Mouse (Mus musculus) brain, embryonic 14.5 days (tissue): Measurements from ENCODE around the gene Rhoj. TPM values are rescaled to one million over a fixed set of nuclear protein-coding genes. Genes with fewer than 3 reads are reported as not detected.
A peak's percentile ranks its signal among the peaks of the same experiment; 100 is the strongest.

Experiments used
- DNase-seq: peaks from one replicate; pipeline ENCODE4 v3.0.0-alpha.2; 2011; ENCODE audit warnings: low read depth
- CTCF ChIP-seq: fragments of 200-500 bp; IDR thresholded peaks from 2 replicates; pipeline ENCODE4 v1.5.1; 2012; ENCODE audit warnings: inconsistent platforms, mild to moderate bottlenecking, moderate library complexity, borderline replicate concordance; ENCODE audit not compliant: insufficient read depth, insufficient read length; ENCODE audit errors: extremely low read depth
- POLR2A ChIP-seq: fragments of 200-500 bp; IDR thresholded peaks from 2 replicates; pipeline ENCODE4 v1.6.1; 2012; ENCODE audit warnings: mild to moderate bottlenecking, inconsistent platforms, borderline replicate concordance; ENCODE audit not compliant: poor library complexity, insufficient read depth, insufficient read length, severe bottlenecking; ENCODE audit errors: extremely low read depth
- polyA plus RNA-seq: library from polyadenylated mRNA; depleted of rRNA; stranded (reverse); fragments of >200 nt; gene quantifications from 2 replicates; pipeline ENCODE4 v1.2.3, GENCODE M21; 2012

The Rhoj gene
- polyA plus RNA-seq, 1 experiment: 24.2 TPM

DNA sequence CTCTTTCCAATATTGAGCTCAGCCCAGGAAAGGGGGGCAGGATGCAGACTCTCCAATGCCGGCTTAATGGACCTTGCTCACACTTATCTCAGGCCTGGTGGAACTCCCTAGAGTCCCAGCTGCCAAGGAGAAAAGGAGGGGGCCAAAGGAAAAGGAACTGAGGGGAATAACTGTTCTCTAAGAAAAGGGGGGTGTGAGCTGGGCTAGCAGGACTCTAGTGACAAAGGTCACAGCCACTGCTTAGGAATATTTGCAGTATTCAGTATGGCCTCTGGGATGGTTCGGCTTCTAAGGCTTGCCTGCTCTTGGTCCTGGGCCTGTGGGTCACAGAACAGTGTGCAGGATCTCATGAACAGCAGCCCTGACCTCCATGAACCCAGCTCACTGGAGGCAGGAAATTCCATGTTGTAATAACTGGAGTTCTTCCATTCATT, 61.3 kb downstream of the Rhoj start:
- DNase-seq: no peak
- TF ChIP-seq POLR2A (no peak), CTCF (no peak)

DNA sequence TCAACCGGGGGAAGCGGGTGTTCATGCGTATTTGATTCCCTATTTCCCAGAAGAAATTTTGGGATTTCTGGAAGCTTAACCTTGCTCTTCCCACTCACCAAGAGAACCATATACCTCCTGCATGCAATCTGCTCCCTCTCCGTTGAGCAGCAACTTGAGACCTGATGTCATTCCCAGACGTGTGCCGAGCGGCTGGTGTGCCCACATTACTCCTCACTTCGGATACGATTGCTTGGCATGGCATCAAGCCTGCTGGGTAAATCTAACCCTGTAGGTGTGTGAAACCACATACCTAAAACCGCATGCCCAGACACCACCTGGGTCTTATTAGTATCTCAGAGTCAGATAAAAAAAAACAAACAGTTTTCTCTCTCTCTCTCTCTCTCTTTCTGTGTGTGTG, 66.3 kb downstream of the Rhoj start:
- TF ChIP-seq POLR2A (no peak), CTCF (no peak)
- no peak for DNase-seq

DNA sequence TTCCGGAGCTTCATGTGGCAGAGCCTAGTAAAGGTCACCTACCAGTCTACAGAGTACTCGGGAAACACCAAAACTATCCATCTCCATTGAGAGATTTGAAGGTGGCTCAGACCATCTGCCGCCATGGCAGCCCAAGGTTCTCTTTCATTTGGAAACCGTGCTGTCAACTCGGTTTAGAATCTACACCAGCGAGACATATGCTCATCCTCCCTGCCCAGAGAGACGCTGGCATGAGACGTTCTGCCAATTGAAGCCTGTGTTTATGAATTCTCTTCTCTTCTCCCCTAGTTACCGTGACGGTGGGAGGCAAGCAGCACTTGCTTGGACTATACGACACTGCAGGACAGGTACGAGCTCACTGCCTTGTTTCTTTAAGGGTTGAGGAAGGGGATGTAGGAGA, 66.9 kb downstream of the Rhoj start:
- peak; percentile 46 for DNase-seq
- TF ChIP-seq CTCF: no peak
- TF ChIP-seq POLR2A: no peak

DNA sequence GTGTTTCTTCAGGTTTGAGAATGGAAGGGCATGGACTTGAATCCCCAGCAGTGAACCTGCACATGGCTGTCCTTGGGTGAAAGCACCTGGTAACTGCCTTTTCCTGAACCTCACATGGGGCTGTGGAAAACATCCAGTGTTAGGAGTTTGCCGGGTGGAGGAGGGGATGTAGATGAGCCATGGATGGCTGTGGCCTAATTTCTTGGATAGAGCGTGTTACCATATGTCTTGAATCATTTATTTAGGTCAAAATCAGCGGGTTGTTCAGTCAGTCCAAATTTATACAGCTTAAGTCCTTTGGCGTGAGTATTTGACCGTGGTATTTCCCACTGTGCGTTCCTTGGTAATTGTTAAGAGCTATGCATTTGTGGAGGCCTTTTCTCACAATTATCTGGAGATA, 68.0 kb downstream of the Rhoj start:
- TF ChIP-seq POLR2A (no peak), CTCF (no peak)
- no peak for DNase-seq

DNA sequence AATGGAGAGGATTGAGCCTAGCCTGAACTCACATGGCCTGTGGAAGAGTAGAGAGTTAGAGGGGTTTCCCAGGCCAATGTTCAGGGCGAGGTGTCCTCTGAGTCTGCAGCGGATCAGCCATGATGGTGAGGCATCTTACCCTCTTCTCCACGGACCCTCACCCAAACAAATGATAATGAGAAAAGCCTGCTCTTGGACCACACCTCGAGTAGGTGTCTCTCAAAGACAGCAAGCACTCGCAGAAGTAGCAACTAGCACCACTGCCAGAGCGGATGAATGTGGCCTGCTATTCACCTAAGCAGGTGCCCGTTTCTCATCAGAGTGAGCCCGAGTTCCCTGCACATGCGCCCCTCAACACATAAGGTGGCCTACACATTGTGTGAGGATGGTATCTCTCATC, 78.6 kb downstream of the Rhoj start:
- TF ChIP-seq POLR2A: no peak
- TF ChIP-seq CTCF: no peak
- no peak for DNase-seq

DNA sequence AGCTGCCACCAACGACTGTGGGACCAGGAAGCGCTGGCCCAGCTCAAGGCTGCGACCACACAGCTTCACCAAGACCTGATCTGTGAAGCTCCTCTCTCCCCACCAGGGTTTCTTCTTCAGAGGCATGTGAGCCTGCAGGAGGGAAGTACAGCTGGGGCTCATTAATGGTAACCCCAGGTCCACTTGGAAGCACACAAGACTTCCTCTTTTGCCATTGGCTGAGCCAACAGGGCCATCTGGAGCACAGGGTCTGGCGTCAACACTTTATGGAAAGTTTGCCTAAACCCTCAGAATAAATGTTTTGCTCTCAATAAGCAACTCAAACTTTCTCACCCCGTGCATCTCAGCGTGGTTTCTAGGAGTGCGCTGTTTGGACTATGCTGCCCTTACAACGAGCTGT, 79.0 kb downstream of the Rhoj start:
- TF ChIP-seq CTCF: no peak
- TF ChIP-seq POLR2A: no peak
- no peak for DNase-seq

DNA sequence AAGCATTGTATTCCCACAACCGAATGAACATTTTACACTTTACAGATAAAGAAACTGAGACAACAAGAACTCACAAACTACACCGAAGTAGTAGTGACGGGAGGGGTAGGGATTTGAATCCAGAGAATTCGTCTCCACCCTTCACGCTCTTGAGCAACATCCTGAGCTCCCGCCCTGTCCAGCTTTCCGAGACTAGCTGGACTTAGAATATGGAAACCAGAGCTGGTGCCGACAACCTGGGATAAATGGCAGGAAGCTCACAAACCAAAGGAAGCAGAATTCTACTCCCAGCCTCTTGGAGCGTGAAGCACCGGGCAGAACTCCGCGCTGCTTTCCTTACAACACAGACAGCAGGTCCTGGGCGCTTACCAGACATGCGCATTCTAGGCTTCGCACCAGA, 79.7 kb downstream of the Rhoj start:
- DNase-seq: no peak
- TF ChIP-seq POLR2A (no peak), CTCF (no peak)

DNA sequence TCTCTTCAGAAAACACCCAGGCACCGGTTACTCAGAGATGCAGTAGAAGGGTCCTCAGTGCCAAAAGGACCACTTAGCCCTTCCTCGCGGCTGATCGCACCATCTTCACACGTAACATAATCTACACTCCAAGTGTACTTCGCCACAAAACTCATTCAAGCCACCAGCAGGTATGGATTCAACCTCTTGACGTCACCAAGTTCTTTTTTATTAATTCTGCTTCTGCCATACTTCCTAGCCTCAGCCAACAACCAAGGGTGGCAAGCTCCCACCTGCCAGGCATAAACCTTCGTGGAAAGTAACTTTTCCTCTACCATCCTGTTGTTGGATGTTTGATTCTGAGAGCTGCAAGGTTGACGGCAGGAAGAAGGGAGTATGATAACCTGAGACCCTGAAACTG, 80.4 kb downstream of the Rhoj start:
- no peak for DNase-seq
- TF ChIP-seq CTCF (no peak), POLR2A (no peak)

DNA sequence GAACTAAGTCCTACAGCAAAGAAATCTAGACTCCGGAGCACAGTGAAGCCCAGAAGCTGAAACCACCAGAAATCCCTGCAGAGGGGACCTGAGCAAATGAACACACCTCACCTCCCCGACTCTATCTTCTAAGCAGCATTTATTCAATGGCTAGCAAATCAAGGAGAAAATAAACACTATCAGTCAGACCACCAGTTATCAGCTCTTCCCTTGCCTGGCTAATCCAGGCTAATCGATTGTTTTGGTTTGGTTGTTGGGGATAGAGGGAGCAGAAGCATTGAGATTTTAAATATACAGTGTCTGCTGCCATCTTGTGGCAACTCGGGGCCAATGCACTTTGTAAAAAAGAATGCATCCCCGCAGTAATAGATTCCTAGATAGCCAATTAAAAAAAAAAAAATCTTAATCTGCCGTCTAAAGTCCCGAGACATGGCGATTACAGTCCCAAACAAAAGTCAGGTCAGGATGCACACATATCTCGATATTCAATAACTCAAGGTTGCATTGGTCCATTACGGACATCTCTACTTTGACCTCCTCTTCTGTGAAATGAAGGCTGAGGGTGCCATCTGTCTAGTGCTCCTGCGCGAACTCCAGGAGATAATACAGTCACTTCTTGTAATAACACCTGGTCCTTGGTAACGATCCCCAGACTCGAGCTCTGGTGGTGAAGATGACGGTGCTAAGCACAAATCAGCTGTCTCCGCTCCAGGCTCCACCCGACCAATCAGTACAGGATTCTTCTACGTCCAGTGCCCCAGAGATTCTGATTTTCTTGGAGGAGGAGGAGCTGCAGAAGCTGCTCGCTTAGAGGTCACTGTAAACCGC, 81.4 kb downstream of the Rhoj start:
- DNase-seq: peak; percentile 77
- TF ChIP-seq CTCF (peak; percentile 75; the same call in 1 of the 2 replicates), POLR2A (no peak)

DNA sequence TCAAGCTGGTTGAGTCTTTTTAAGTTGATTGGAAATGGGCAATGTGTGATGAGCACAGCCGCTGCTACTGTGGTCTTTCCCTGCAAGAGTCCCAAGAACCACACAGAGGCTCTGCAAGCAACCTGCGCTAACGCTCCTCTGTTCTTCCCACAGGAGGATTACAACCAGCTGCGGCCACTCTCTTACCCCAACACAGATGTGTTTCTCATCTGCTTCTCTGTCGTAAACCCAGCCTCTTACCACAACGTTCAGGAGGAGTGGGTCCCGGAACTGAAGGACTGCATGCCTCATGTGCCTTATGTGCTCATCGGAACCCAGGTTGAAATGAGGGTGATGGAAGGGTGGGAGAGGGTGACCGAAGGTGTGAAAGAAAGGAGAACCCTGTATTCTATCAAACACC, 83.4 kb downstream of the Rhoj start:
- DNase-seq: no peak
- TF ChIP-seq CTCF (no peak), POLR2A (no peak)

DNA sequence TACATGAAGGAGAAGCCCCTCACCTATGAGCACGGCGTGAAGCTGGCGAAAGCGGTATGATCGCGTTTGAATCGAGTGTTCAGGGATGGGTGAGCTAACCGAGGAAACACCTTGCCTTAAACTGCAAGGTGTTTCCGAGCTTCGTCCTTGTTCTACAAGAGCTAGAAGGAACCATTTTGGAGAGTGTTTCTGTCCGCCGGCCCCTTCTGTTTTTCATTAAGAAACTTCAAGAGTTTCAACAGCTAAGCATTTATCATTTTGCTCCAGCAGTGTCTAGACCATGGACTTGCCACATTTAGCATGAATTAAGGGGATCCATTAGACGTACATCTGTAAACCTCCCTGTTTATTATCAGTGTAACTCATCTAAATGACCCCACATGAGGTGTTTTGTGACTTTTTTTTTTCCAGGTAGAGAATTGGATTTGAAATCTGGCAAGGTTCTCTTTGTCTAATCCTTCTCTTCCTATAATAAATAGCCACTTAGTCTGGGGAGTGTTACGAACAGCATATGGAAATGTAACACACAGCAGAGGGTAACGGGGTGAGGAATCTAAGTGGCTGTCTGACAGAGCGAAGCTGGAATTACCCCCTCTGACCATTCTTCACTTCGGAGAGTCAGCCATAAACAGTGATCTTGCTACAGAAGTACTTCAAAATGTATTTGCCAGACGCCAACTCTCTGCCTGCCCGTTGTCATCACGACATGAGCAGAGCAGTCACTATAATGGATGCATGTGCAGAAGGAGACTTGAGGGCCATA, 86.1 kb downstream of the Rhoj start:
- no peak for DNase-seq
- TF ChIP-seq POLR2A: no peak
- no peak for TF ChIP-seq CTCF

DNA sequence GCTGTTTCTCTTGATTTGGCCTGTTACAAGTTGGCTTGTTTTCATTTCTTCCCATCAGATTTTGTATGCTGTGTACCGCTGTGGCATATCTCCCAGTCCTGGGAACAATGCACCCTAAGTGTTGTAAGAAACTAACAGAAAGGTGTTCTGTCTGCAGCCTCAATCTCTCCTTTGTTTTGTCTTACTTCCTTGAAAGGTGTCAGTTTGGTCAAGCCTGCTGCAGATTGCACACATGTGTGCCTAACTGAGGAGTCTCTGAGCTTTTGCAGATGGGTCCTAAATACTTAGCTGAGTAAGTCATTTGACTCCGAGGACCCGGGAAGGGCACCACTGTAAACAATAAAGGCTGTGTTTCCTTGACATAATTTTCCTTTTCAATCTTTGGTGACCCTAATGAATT, 88.5 kb downstream of the Rhoj start:
- TF ChIP-seq POLR2A (no peak), CTCF (no peak)
- DNase-seq: no peak

DNA sequence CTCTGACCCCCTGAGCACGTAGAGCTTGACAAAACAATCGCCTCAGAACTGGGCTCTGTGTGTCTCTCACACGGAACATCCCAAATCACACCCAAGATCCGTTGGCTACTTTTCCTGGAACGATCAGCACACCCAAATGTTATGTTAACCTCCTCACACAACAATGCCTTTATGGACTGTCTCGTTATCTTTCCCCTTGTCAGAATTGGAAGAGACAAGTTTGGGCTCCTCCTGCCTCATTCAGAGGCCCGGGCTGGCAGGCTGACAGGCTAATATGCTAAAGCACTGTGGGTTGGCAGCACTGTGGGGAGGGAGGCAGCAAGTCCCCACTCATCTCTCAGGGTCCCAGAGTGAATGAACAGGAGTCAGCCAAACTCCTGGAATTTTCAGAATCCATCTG, 89.0 kb downstream of the Rhoj start:
- TF ChIP-seq CTCF: no peak
- no peak for TF ChIP-seq POLR2A
- DNase-seq: peak; percentile 57
